Mouse (Mus musculus): ENCODE measurements around the gene Spns3.

- TF ChIP-seq POLR2A (IDR thresholded peaks at IDR 0.05; ENCODE audit: borderline replicate concordance, extremely low read depth, insufficient read depth, insufficient read length, poor library complexity, severe bottlenecking), result no peak
- no peak for TF ChIP-seq CTCF (IDR thresholded peaks at IDR 0.05; ENCODE audit: borderline replicate concordance, extremely low read depth, insufficient read depth, insufficient read length)
These were observed 46.1 kb downstream of the Spns3 start for GRCm38 (mm10) chr11:72504016-72504797.
